Mouse (Mus musculus): ENCODE results near the gene Grin2a. TPM values are rescaled to one million over a fixed set of nuclear protein-coding genes. Genes with fewer than 3 reads are reported as not detected.

The Grin2a gene
- polyA plus RNA-seq, 1 experiment, result 0.05 TPM

DNA sequence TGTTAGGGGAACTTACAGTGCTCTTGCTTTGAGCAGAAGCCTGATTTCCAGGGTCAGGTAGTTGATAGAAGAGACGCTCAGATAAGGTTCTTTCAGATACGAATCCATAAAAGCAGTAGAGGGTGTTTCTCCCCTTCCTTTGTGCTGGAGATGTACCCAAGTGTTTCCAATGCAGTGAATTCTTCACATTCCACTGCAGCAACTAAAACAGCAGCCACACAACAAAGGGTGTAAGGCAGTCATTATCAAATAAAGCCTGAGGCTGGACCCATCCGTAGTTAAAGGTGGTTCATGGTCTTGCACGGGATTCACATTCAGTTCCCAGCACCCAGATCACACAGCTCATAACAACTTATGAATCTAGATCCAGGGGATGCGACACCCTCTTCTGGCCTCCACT, 241.3 kb downstream of the Grin2a start:
- Histone ChIP-seq H3K4me3 (ENCODE audit: control insufficient read depth, insufficient read depth, low read length) (no peak overlapping the region), H3K27me3 (ENCODE audit: control insufficient read depth, insufficient read depth, low read length) (no peaks in the 10 kb centered on the region), H3K36me3 (ENCODE audit: control insufficient read depth, insufficient read depth, low read length) (no peaks in the 10 kb centered on the region), H3K27ac (ENCODE audit: control insufficient read depth, insufficient read depth, low read length) (no peak overlapping the region), H3K4me1 (replicated peaks; ENCODE audit: control insufficient read depth, insufficient read depth, low read length) (no peaks in the 10 kb centered on the region)
- no peak for DNase-seq
- 91% methylated on average over 5 of the region's 5 CpGs for WGBS
- no peak for TF ChIP-seq POLR2A (IDR thresholded peaks at IDR 0.05; ENCODE audit: control insufficient read depth, extremely low read depth, insufficient read depth, low read length, poor library complexity)
- no peak for TF ChIP-seq CTCF (IDR thresholded peaks at IDR 0.05; ENCODE audit: borderline replicate concordance, control insufficient read depth, extremely low read depth, insufficient read depth, low read length, poor library complexity)

DNA sequence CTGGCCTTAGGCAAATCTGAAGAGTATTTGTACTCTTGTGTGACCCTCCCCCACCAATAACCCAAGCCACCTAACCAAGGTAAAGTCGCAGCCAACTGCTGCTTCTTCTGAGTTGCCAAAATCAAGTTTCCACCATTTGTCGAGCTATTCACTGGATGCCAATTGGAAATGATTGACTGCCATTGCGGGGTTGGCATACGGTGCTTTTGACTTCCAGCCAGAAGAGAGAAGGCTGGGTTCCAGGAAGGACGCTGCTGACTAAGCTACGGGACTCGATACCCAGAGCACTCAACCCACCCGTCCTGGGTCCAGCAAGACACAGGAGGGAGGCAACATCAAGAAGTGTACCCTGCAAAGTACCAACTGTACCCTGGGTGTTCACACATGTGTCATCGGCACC, 242.3 kb downstream of the Grin2a start:
- DNase-seq, result no peak
- no peak overlapping the region for H3K27ac ChIP-seq (ENCODE audit: control insufficient read depth, insufficient read depth, low read length)
- no peaks in the 10 kb centered on the region for H3K4me1 ChIP-seq (replicated peaks; ENCODE audit: control insufficient read depth, insufficient read depth, low read length)
- 90% methylated on average over 9 of the region's 9 CpGs for WGBS
- H3K27me3 ChIP-seq (ENCODE audit: control insufficient read depth, insufficient read depth, low read length), result no peaks in the 10 kb centered on the region
- no peak overlapping the region for H3K4me3 ChIP-seq (ENCODE audit: control insufficient read depth, insufficient read depth, low read length)
- H3K36me3 ChIP-seq (ENCODE audit: control insufficient read depth, insufficient read depth, low read length), result no peaks in the 10 kb centered on the region
- TF ChIP-seq POLR2A (IDR thresholded peaks at IDR 0.05; ENCODE audit: control insufficient read depth, extremely low read depth, insufficient read depth, low read length, poor library complexity) (no peak), CTCF (IDR thresholded peaks at IDR 0.05; ENCODE audit: borderline replicate concordance, control insufficient read depth, extremely low read depth, insufficient read depth, low read length, poor library complexity) (no peak)

DNA sequence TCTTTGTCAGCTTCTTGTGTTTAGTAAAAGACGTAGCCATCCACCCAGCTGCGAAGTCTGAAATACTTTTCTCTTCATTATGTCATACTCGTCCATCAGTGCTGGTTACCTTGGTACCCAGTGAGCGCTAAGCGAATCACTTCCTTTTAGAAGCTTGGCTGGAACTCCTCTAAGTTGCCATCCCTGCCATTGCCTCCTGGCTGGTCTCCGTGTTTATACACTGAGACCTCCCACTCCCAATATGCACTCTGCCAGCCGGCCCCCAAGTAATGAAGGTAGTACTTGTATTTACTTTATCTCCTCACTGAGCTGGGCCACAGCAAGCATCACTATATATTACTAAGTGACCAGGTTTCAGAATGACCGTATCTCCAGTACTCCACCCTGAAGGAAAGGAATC, 242.8 kb downstream of the Grin2a start:
- Histone ChIP-seq H3K36me3 (ENCODE audit: control insufficient read depth, insufficient read depth, low read length) (no peaks in the 10 kb centered on the region), H3K4me1 (replicated peaks; ENCODE audit: control insufficient read depth, insufficient read depth, low read length) (no peaks in the 10 kb centered on the region)
- WGBS, result 92% methylated on average over 8 of the region's 8 CpGs

DNA sequence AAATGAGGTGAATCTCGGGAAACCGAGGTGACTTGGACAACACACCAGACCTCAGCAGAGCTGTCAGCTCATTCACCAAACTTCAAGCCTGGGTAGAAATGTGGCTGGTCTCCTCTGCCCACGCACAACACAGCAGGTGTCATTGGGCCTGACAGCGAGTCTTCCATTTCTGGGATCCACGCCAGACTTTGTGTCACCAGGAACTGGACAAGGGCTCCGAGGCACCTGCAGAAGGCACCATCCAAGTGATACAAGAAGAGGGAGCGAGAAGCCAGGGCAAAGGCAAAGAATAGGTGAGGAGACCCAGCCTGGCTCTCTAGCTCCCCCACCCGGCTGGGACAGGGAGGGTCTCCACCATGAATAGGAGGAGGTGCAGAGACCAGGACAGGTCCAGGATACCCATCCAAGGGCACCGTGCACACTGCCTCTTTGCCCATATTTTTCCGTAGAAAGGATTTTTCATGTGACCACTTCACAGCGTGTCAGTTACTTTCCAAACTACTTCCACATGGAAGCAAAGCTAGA, 244.3 kb downstream of the Grin2a start:
- Histone ChIP-seq H3K36me3 (ENCODE audit: control insufficient read depth, insufficient read depth, low read length) (no peaks in the 10 kb centered on the region), H3K27ac (ENCODE audit: control insufficient read depth, insufficient read depth, low read length) (no peak overlapping the region), H3K4me1 (replicated peaks; ENCODE audit: control insufficient read depth, insufficient read depth, low read length) (no peaks in the 10 kb centered on the region), H3K27me3 (ENCODE audit: control insufficient read depth, insufficient read depth, low read length) (no peaks in the 10 kb centered on the region), H3K4me3 (ENCODE audit: control insufficient read depth, insufficient read depth, low read length) (no peak overlapping the region)
- TF ChIP-seq CTCF (IDR thresholded peaks at IDR 0.05; ENCODE audit: borderline replicate concordance, control insufficient read depth, extremely low read depth, insufficient read depth, low read length, poor library complexity), result no peak
- no peak for TF ChIP-seq POLR2A (IDR thresholded peaks at IDR 0.05; ENCODE audit: control insufficient read depth, extremely low read depth, insufficient read depth, low read length, poor library complexity)
- DNase-seq, result no peak
- 78% methylated on average over 11 of the region's 11 CpGs for WGBS

More for the DNA sequence above, 242.8 kb downstream of the Grin2a start:
- Histone ChIP-seq H3K27ac (ENCODE audit: control insufficient read depth, insufficient read depth, low read length) (no peak overlapping the region), H3K27me3 (ENCODE audit: control insufficient read depth, insufficient read depth, low read length) (no peaks in the 10 kb centered on the region), H3K4me3 (ENCODE audit: control insufficient read depth, insufficient read depth, low read length) (no peak overlapping the region)
- DNase-seq, result no peak
- no peak for TF ChIP-seq CTCF (IDR thresholded peaks at IDR 0.05; ENCODE audit: borderline replicate concordance, control insufficient read depth, extremely low read depth, insufficient read depth, low read length, poor library complexity)
- no peak for TF ChIP-seq POLR2A (IDR thresholded peaks at IDR 0.05; ENCODE audit: control insufficient read depth, extremely low read depth, insufficient read depth, low read length, poor library complexity)

DNA sequence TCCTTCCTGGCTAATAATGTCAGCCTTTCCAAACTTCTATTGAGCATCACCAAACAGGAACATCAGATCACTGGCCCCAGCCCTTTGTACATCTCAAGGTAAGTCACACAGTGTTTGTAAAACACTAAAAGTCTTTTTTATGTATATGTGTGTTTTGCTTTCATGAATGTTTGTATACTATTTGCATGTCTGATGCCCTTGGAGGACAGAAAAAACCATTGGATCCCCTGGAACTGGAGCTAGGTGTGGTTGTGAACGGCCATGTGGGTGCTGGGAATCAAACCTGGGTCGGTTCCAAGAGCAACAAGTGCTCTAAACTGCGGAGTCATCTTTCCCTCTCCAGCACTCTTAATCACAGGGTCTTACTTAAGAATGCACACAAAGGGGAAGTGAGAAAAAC, 245.7 kb downstream of the Grin2a start:
- H3K4me3 ChIP-seq (ENCODE audit: control insufficient read depth, insufficient read depth, low read length), result no peak overlapping the region
- no peak overlapping the region for H3K27ac ChIP-seq (ENCODE audit: control insufficient read depth, insufficient read depth, low read length)
- no peak for DNase-seq
- 89% methylated on average over 3 of the region's 3 CpGs for WGBS
- H3K27me3 ChIP-seq (ENCODE audit: control insufficient read depth, insufficient read depth, low read length), result no peaks in the 10 kb centered on the region
- H3K36me3 ChIP-seq (ENCODE audit: control insufficient read depth, insufficient read depth, low read length), result no peaks in the 10 kb centered on the region
- H3K4me1 ChIP-seq (replicated peaks; ENCODE audit: control insufficient read depth, insufficient read depth, low read length), result no peaks in the 10 kb centered on the region
- TF ChIP-seq POLR2A (IDR thresholded peaks at IDR 0.05; ENCODE audit: control insufficient read depth, extremely low read depth, insufficient read depth, low read length, poor library complexity) (no peak), CTCF (IDR thresholded peaks at IDR 0.05; ENCODE audit: borderline replicate concordance, control insufficient read depth, extremely low read depth, insufficient read depth, low read length, poor library complexity) (no peak)

DNA sequence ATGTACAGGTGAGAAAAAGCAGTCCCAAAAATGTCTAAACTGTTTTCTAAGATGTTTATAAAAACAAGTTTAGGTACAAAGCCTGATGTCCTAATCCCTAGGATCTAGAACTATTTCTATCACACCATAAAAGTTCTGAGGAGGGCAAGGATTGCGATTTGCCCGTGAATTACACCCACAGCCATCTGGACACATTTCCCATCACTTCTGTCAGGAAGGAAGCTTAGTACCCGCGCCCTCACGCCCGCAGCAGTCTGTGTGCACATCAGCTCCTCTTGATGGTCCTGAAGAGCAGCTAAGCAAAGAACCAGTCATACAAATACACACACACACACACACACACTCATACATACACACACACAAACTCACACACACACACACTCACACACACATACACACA, 252.9 kb downstream of the Grin2a start:
- no peaks in the 10 kb centered on the region for H3K36me3 ChIP-seq (ENCODE audit: control insufficient read depth, insufficient read depth, low read length)
- H3K4me3 ChIP-seq (ENCODE audit: control insufficient read depth, insufficient read depth, low read length), result no peak overlapping the region
- TF ChIP-seq CTCF (IDR thresholded peaks at IDR 0.05; ENCODE audit: borderline replicate concordance, control insufficient read depth, extremely low read depth, insufficient read depth, low read length, poor library complexity) (no peak), POLR2A (IDR thresholded peaks at IDR 0.05; ENCODE audit: control insufficient read depth, extremely low read depth, insufficient read depth, low read length, poor library complexity) (no peak)
- H3K27ac ChIP-seq (ENCODE audit: control insufficient read depth, insufficient read depth, low read length), result no peak overlapping the region
- DNase-seq, result no peak
- H3K4me1 ChIP-seq (replicated peaks; ENCODE audit: control insufficient read depth, insufficient read depth, low read length), result no peaks in the 10 kb centered on the region
- 92% methylated on average over 6 of the region's 6 CpGs for WGBS
- no peaks in the 10 kb centered on the region for H3K27me3 ChIP-seq (ENCODE audit: control insufficient read depth, insufficient read depth, low read length)

DNA sequence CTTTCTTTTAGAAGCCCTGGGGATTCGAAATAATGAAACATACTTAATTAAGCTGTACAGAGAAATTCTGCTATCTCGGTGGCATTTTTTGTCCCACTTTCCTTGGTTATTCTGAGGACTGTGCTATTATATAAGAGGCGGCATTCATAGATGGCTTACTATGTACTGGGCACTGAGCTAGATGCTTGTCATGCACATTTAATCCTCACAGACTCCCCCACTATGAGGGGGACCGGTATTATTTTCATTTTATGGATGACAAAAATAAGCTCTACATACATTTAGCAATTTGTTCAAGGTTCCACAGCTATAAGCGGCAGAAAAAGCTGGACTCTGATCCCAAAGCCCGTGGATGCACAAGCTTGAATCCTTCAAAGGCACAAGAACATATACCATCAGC, 256.7 kb downstream of the Grin2a start:
- Histone ChIP-seq H3K27ac (ENCODE audit: control insufficient read depth, insufficient read depth, low read length) (no peak overlapping the region), H3K27me3 (ENCODE audit: control insufficient read depth, insufficient read depth, low read length) (no peaks in the 10 kb centered on the region), H3K4me3 (ENCODE audit: control insufficient read depth, insufficient read depth, low read length) (no peak overlapping the region), H3K36me3 (ENCODE audit: control insufficient read depth, insufficient read depth, low read length) (no peaks in the 10 kb centered on the region), H3K4me1 (replicated peaks; ENCODE audit: control insufficient read depth, insufficient read depth, low read length) (no peaks in the 10 kb centered on the region)
- 93% methylated on average over 6 of the region's 6 CpGs for WGBS
- no peak for TF ChIP-seq CTCF (IDR thresholded peaks at IDR 0.05; ENCODE audit: borderline replicate concordance, control insufficient read depth, extremely low read depth, insufficient read depth, low read length, poor library complexity)
- no peak for TF ChIP-seq POLR2A (IDR thresholded peaks at IDR 0.05; ENCODE audit: control insufficient read depth, extremely low read depth, insufficient read depth, low read length, poor library complexity)
- DNase-seq, result no peak
